Mouse (Mus musculus) neural tube, embryonic 15.5 days (tissue): Measurements from ENCODE around the gene Cd55b. TPM values are rescaled to one million over a fixed set of nuclear protein-coding genes. Genes with fewer than 3 reads are reported as not detected.
"Not testable (repeated sequence)": the region's sequence is repeated elsewhere in the genome, so short reads cannot be mapped to it uniquely, and the experiment has no call there.

ENCODE experiments used
- ATAC-seq: fragments of 200-750 bp; cut with Nextera tagmentation; 2 replicates; pipeline ENCODE4 v1.8.0; 2017; ENCODE audit warnings: mild to moderate bottlenecking, moderate TSS enrichment, moderate library complexity; ENCODE audit not compliant: low FRiP score
- H3K27ac ChIP-seq: fragments of 300-500 bp; sonication (generic); replicated peaks from 2 replicates; pipeline ENCODE4 v1.5.1; 2015; ENCODE audit warnings: mild to moderate bottlenecking, inconsistent platforms
- H3K27me3 ChIP-seq: fragments of 300-500 bp; sonication (generic); replicated peaks from 2 replicates; pipeline ENCODE4 v1.6.1; 2015; ENCODE audit warnings: inconsistent platforms
- H3K36me3 ChIP-seq: fragments of 300-500 bp; sonication (generic); 2 replicates; pipeline ENCODE4 v1.6.1; 2015; ENCODE audit warnings: inconsistent platforms
- H3K4me1 ChIP-seq: fragments of 300-500 bp; sonication (generic); 2 replicates; pipeline ENCODE4 v1.6.1; 2015; ENCODE audit warnings: inconsistent platforms
- H3K4me2 ChIP-seq: fragments of 300-500 bp; sonication (generic); 2 replicates; pipeline ENCODE4 v1.6.1; 2015; ENCODE audit warnings: inconsistent platforms, mild to moderate bottlenecking, moderate library complexity
- H3K4me3 ChIP-seq: fragments of 300-500 bp; sonication (generic); replicated peaks from 2 replicates; pipeline ENCODE4 v1.5.1; 2015; ENCODE audit warnings: mild to moderate bottlenecking, inconsistent platforms
- H3K9ac ChIP-seq: fragments of 300-500 bp; sonication (generic); replicated peaks from 2 replicates; pipeline ENCODE4 v1.6.1; 2015; ENCODE audit warnings: mild to moderate bottlenecking, inconsistent platforms
- H3K9me3 ChIP-seq: fragments of 300-500 bp; sonication (generic); replicated peaks from 2 replicates; pipeline ENCODE4 v1.6.1; 2016; ENCODE audit warnings: inconsistent platforms
- WGBS: fragments of 180-500 bp; shearing (Covaris S2); methylation state at CpG from one replicate; pipeline ENCODE4 v1.1.7; 2015; ENCODE audit warnings: mixed read lengths; 5-methylcytosine and 5-hydroxymethylcytosine counted together
- polyA plus RNA-seq: library from polyadenylated mRNA; unstranded; fragments of >200 nt; fragmentation: Nextera tagmentation; extraction: Ambion mirVana; gene quantifications from 2 replicates; pipeline ENCODE4 v1.2.1, GENCODE M21; 2015

Gene Cd55b
- polyA plus RNA-seq, 1 experiment from 2014 or later, result not detected

GRCm38 (mm10) chr1:130397109-130397508 lies 25.7 kb downstream of the Cd55b start:
- not testable (repeated sequence) for H3K4me2 ChIP-seq, H3K9ac ChIP-seq, ATAC-seq, H3K4me1 ChIP-seq, H3K4me3 ChIP-seq, H3K27ac ChIP-seq, H3K27me3 ChIP-seq, H3K9me3 ChIP-seq, H3K36me3 ChIP-seq

DNA sequence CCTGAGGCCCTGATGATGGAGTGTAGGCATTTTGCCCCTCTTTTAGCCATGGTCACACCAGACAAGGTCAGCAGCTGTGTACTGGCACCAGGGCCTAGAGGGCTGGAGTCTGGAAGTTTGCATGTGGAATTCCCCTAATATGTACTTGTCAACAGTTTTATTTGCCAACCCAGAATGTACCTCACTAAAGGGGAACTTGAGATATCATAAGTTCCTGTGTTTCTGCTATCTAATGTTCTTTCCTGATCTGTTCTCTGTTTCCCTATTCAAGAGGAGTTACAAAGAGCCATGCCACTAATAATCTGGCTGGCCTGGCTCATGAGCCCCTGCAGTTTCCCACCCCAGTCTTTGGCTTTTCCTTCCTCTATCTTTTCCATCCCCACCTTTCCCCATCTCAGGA lies 35.5 kb downstream of the Cd55b start:
- not testable (repeated sequence) for H3K4me3 ChIP-seq, H3K9ac ChIP-seq, H3K27me3 ChIP-seq, H3K36me3 ChIP-seq, H3K27ac ChIP-seq, H3K9me3 ChIP-seq, H3K4me1 ChIP-seq, ATAC-seq, H3K4me2 ChIP-seq

DNA sequence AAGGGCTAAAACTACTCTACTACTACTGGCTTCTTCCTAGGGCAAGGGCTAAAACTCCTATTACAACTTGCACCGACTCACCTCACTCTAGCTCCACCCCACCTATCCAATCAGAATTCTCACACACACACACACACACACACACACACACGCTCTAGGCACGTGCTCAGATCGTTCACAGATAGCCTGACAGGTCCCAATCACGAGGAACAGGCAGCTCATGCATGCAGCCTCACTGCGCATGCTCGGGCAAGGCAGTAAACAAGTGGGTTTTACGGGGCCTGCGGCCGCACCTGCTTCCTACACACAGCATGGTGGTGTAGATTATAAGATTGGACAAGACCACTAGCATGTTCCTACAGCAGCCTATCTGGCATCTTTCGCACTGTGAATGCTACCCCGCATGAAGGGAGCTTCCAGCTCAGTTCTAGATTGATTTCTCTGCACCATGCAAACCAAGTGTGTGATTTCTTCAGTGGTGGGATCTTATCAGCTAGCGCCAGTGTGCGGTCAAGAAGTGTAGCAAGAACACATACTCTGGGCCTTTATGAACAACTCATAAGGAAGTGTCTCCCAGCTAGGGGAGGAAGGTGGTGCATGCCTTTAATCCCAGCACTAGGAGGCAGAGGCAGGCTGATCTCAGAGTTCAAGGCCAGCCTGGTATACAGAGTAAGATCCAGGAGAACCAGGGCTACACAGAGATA lies 44.9 kb downstream of the Cd55b start:
- no peak for ATAC-seq
- Histone ChIP-seq H3K4me3 (no peak overlapping the region), H3K4me1 (no peaks in the 10 kb centered on the region), H3K27me3 (no peaks in the 10 kb centered on the region), H3K27ac (no peak overlapping the region), H3K9me3 (no peaks in the 10 kb centered on the region), H3K9ac (no peak overlapping the region), H3K36me3 (no peaks in the 10 kb centered on the region), H3K4me2 (no peak overlapping the region)
- WGBS, result 95% methylated on average over 14 of the region's 14 CpGs

- Histone ChIP-seq H3K4me3 (no peak overlapping the region), H3K4me1 (no peaks in the 10 kb centered on the region), H3K27me3 (no peaks in the 10 kb centered on the region), H3K4me2 (no peak overlapping the region), H3K36me3 (no peaks in the 10 kb centered on the region), H3K9ac (no peak overlapping the region), H3K9me3 (no peaks in the 10 kb centered on the region), H3K27ac (no peak overlapping the region)
- 83% methylated on average over 3 of the region's 3 CpGs for WGBS
- ATAC-seq, result no peak
Observed at GRCm38 (mm10) chr1:130374173-130374785, 48.5 kb downstream of the Cd55b start.

DNA sequence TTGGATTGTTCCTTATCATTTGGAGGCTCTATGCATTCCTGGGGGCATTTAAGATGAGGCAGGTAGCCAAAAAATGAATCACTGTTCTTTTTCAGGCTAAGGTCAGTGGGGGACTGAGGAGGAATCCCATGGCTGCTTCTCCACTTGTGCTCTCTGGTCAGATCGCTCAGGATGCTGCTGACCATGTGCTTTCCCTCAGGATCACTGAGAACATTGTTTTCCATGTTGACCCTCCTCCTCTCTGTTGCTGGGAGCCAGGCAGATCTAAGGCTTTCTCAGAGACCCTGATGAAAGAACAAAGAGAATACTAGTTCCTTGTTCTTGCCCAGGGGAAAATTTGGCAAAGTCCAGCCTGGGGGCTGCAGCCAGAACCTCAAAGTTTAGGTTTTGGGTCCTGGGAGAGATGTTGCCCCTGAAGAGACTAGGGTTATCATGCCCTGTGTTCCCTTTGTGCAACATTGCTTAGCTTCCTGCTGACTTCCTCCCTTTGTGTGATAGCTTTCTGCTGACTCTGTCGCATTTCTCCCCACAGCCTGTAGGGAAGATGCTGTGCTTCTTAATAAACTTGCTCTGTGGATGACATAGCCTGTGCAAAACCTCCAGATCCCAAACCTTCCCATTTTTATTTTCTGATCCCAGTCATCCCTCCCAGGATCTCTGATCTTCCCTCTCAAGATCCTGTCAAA lies 49.3 kb downstream of the Cd55b start:
- H3K4me3 ChIP-seq, result no peak overlapping the region
- 31% methylated on average over 2 of the region's 2 CpGs for WGBS
- no peak for ATAC-seq

DNA sequence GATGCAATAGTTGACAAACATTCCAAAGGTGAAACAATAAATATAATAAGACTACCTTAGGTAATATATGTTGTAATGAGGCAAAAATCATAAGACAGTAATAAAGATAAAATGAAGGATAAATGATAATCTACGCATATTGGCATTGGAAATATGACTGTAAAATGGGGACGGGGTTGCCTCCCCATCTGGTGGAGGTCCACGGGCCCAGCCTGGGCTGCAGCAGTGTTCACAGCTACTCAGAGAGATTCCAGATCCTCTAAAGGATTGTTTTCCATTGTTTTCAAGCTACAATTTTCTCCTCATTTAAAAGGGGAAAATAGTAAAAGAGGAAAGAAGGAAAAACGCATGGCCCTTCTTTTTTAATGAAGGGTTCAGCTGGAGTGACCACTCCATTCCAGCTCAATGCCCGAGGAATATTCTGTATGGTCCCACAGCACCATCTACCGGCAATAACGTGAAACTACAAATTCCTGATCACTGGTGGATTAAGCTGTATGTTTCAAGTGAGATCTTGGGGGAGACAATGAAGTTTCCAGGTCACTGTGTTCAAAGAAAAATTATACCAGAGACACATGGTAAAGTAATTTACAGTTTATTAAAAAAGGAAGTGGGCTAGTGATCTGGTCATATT lies 50.8 kb downstream of the Cd55b start:
- H3K9ac ChIP-seq, result no peak overlapping the region
- H3K27me3 ChIP-seq, result no peaks in the 10 kb centered on the region
- no peak; the same call in 1 of the 2 replicates for ATAC-seq
- H3K4me1 ChIP-seq, result no peaks in the 10 kb centered on the region
- H3K27ac ChIP-seq, result no peak overlapping the region
- WGBS, result 34% methylated on average over 7 of the region's 7 CpGs
- no peak overlapping the region for H3K4me2 ChIP-seq
- no peaks in the 10 kb centered on the region for H3K9me3 ChIP-seq
- no peak overlapping the region for H3K4me3 ChIP-seq
- no peaks in the 10 kb centered on the region for H3K36me3 ChIP-seq

More for the DNA sequence above, 49.3 kb downstream of the Cd55b start:
- Histone ChIP-seq H3K9ac (no peak overlapping the region), H3K27ac (no peak overlapping the region), H3K4me2 (no peak overlapping the region), H3K27me3 (no peaks in the 10 kb centered on the region), H3K36me3 (no peaks in the 10 kb centered on the region), H3K9me3 (no peaks in the 10 kb centered on the region), H3K4me1 (no peaks in the 10 kb centered on the region)

DNA sequence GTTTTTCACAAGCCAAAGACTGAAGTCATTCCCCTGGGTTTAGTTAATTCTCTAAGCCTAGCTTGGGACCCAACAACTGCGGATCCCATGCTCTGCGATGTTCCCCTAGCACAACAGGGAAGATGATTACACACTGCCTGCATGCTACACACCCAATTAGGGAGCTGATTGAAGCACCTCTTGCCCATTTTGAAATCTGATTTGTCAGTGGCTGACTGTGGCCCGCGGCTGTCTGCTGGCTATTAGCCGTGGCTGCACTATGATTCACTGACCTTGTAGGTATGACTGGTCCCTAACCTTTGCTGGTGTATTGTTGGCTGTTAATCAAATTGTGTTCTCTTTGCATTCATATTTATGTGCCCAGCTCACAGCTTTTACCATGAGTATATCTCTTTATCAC lies 51.5 kb downstream of the Cd55b start:
- Histone ChIP-seq H3K9ac (no peak overlapping the region), H3K27me3 (no peaks in the 10 kb centered on the region), H3K4me1 (no peaks in the 10 kb centered on the region), H3K9me3 (no peaks in the 10 kb centered on the region), H3K4me3 (no peak overlapping the region), H3K36me3 (no peaks in the 10 kb centered on the region), H3K27ac (no peak overlapping the region), H3K4me2 (no peak overlapping the region)
- ATAC-seq, result no peak
- WGBS, result 76% methylated on average over 5 of the region's 5 CpGs

GRCm38 (mm10) chr1:130350077-130350635 lies 72.7 kb downstream of the Cd55b start:
- Histone ChIP-seq H3K4me1 (no peaks in the 10 kb centered on the region), H3K27me3 (no peaks in the 10 kb centered on the region), H3K27ac (no peak overlapping the region), H3K4me3 (no peak overlapping the region), H3K36me3 (no peaks in the 10 kb centered on the region), H3K9me3 (no peaks in the 10 kb centered on the region), H3K4me2 (no peak overlapping the region), H3K9ac (no peak overlapping the region)
- WGBS, result 8% methylated on average over 1 of the region's 1 CpGs
- ATAC-seq, result peak; percentile 50; the same call in 1 of the 2 replicates

DNA sequence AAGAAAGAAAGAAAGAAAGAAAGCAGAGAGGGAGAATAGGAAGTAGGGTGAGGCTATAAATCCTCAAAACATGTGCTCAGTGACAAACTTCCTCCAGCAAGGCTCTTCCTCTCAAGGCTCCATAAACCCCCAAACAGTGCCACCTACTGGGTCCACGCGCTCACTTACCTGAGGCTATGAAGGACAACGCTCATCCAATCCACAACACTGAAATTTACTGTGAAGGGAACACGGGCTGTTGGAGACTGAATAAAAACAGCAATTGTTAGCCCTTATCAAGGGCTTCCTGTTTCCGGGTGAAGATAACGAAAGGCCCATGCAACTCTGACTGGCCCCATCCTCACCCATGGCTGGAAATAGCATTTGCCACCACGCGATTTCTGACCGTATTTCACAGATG lies 80.4 kb downstream of the Cd55b start:
- Histone ChIP-seq H3K27ac (no peak overlapping the region), H3K4me1 (no peaks in the 10 kb centered on the region), H3K27me3 (no peaks in the 10 kb centered on the region), H3K36me3 (no peaks in the 10 kb centered on the region), H3K4me3 (no peak overlapping the region), H3K9ac (no peak overlapping the region), H3K9me3 (no peaks in the 10 kb centered on the region), H3K4me2 (no peak overlapping the region)
- no peak for ATAC-seq
- 93% methylated on average over 9 of the region's 9 CpGs for WGBS
